Mouse (Mus musculus) spleen, adult 2 months (tissue): ENCODE data around the gene Ptcra. TPM values are rescaled to one million over a fixed set of nuclear protein-coding genes. Genes with fewer than 3 reads are reported as not detected.
"Not testable (repeated sequence)": the region's sequence is repeated elsewhere in the genome, so short reads cannot be mapped to it uniquely, and the experiment has no call there.

Source experiments
- DNase-seq, 2 experiments: peaks; one replicate each; pipeline versions ENCODE4 v3.0.0 to v3.0.0-alpha.2; 2012 to 2021; ENCODE audit warnings: low spot score in 2 of 2, low read depth in 1 of 2
- H3K27ac ChIP-seq: fragments of 200-500 bp; 2 replicates; pipeline ENCODE4 v1.5.1; 2012; ENCODE audit warnings: low read length, inconsistent platforms; ENCODE audit not compliant: insufficient read depth
- H3K27me3 ChIP-seq: fragments of 200-500 bp; 2 replicates; pipeline ENCODE4 v1.6.1; 2012; ENCODE audit warnings: mild to moderate bottlenecking, moderate library complexity, low read length, inconsistent platforms; ENCODE audit not compliant: control insufficient read depth, insufficient read depth
- H3K36me3 ChIP-seq: fragments of 200-500 bp; 2 replicates; pipeline ENCODE4 v1.6.1; 2012; ENCODE audit warnings: mild to moderate bottlenecking, low read length, inconsistent platforms; ENCODE audit not compliant: control insufficient read depth, insufficient read depth
- H3K4me1 ChIP-seq: fragments of 200-500 bp; 2 replicates; pipeline ENCODE4 v1.6.1; 2011; ENCODE audit warnings: inconsistent platforms; ENCODE audit not compliant: control insufficient read depth, insufficient read depth, insufficient read length
- H3K4me3 ChIP-seq: fragments of 200-500 bp; 2 replicates; pipeline ENCODE4 v1.5.1; 2011; ENCODE audit warnings: mild to moderate bottlenecking, inconsistent platforms; ENCODE audit not compliant: insufficient read depth, insufficient read length; ENCODE audit errors: extremely low read depth
- CTCF ChIP-seq: fragments of 200-500 bp; IDR thresholded peaks from 2 replicates; pipeline ENCODE4 v1.5.1; 2011; ENCODE audit warnings: mild to moderate bottlenecking, inconsistent platforms; ENCODE audit not compliant: insufficient read depth, insufficient read length, insufficient replicate concordance; ENCODE audit errors: extremely low read depth
- POLR2A ChIP-seq: fragments of 200-500 bp; IDR thresholded peaks from 2 replicates; pipeline ENCODE4 v1.6.1; 2011; ENCODE audit warnings: low read depth, low read length, inconsistent platforms
- WGBS: fragments of 180-500 bp; shearing (Covaris S2); methylation state at CpG from one replicate; pipeline ENCODE4 v1.1.7; 2018; 5-methylcytosine and 5-hydroxymethylcytosine counted together
- polyA plus RNA-seq: library from polyadenylated mRNA; depleted of rRNA; stranded (reverse); fragments of >200 nt; gene quantifications from 2 replicates; pipeline ENCODE4 v1.2.3, GENCODE M21; 2012

The Ptcra gene
- polyA plus RNA-seq, 1 experiment = 0.08 TPM

- no peaks in the 10 kb centered on the region; the same call in 1 of the 2 replicates for H3K4me1 ChIP-seq
- no peaks in the 10 kb centered on the region for H3K27me3 ChIP-seq
- WGBS = 88% methylated on average over 8 of the region's 8 CpGs
- DNase-seq = no peak
- H3K36me3 ChIP-seq = peaks cover 25% of the 10 kb centered on the region
- no peak overlapping the region for H3K4me3 ChIP-seq
- no peak for TF ChIP-seq CTCF
- no peak for TF ChIP-seq POLR2A
- H3K27ac ChIP-seq = no peak overlapping the region
Measured at GRCm38 (mm10) chr17:46797386-46797785, 33.9 kb upstream of the Ptcra start.

DNA sequence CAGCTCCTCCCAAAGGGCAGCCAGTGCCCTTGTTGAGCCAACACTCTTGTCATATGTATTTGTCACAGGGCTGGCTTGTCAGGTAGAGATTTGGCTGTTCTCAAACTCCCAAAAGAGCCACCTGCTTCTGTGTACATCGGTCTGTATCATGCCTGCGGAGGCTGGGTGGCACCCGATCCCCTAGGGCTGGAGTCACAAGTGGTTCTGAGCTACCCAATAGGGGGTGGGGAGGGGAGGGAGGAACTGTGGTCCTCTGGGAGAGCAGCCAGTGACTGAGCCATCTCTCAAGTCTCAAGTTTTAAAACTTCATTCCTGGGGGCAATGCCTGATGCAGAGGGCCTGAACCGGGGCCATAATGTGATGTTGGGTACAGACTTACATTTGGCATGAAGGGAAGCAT, 33.2 kb upstream of the Ptcra start:
- no peak for TF ChIP-seq CTCF
- no peak for TF ChIP-seq POLR2A
- Histone ChIP-seq H3K4me3 (no peak overlapping the region), H3K36me3 (peaks cover 20% of the 10 kb centered on the region), H3K27me3 (no peaks in the 10 kb centered on the region), H3K27ac (no peak overlapping the region), H3K4me1 (no peaks in the 10 kb centered on the region; the same call in 1 of the 2 replicates)
- no peak for DNase-seq
- 95% methylated on average over 4 of the region's 4 CpGs for WGBS

DNA sequence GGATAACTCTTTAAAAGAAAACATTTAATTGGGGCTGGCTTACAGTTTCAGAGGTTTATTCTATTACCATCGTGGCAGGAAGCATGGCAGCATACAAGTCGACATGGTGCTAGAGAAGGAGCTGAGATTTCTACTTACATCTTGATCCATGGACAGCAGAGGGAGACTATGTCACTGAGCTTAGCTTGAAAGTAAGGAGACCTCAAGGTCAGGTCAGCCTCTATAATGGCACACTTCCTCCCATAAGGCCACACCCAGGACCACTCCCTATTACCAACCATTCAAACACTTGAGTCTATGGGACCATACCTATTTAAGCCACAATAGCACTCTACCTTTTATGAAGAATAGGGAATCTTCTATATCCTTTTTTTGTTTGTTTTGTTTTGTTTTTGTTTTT, 29.5 kb upstream of the Ptcra start:
- no peak overlapping the region for H3K4me3 ChIP-seq
- H3K27ac ChIP-seq = no peak overlapping the region
- H3K27me3 ChIP-seq = no peaks in the 10 kb centered on the region
- TF ChIP-seq CTCF = no peak
- TF ChIP-seq POLR2A = no peak
- H3K4me1 ChIP-seq = no peaks in the 10 kb centered on the region
- DNase-seq = no peak
- H3K36me3 ChIP-seq = no peaks in the 10 kb centered on the region
- 63% methylated on average over 2 of the region's 2 CpGs for WGBS

DNA sequence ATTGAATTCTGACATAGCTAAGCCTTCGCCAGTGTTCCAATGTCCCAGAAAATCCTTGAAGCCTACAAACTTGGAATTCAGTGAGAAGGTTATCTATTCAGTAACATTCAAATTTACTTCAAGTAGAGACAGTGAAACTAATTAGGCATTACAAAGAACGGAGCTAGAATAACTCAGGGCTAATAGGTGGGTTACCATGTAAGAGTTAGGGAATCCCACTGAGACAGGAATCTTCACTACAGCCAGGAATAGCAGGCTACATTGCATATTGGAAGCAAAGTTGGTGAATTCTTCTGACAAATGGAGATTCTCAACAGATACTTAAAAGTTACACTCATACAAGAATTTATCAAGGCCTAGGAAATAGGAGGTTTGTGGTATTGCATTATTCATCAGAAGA, 24.5 kb upstream of the Ptcra start:
- not testable (repeated sequence) for H3K4me1 ChIP-seq, H3K27me3 ChIP-seq, DNase-seq, H3K27ac ChIP-seq, H3K4me3 ChIP-seq, H3K36me3 ChIP-seq
- WGBS = 90% methylated on average over 2 of the region's 2 CpGs

GRCm38 (mm10) chr17:46786952-46787351, 23.4 kb upstream of the Ptcra start:
- Histone ChIP-seq H3K36me3 (no peaks in the 10 kb centered on the region), H3K4me1 (no peaks in the 10 kb centered on the region), H3K27me3 (no peaks in the 10 kb centered on the region), H3K27ac (no peak overlapping the region), H3K4me3 (no peak overlapping the region)
- DNase-seq = no peak
- WGBS = 81% methylated on average over 5 of the region's 5 CpGs
- TF ChIP-seq CTCF (no peak), POLR2A (no peak)

- no peaks in the 10 kb centered on the region; the same call in 1 of the 2 replicates for H3K4me1 ChIP-seq
- 0 out of 2 replicates have a peak overlapping the region, but pooled peaks have one; percentile 6 for H3K27ac ChIP-seq
- WGBS = 75% methylated on average over 2 of the region's 2 CpGs
- no peaks in the 10 kb centered on the region for H3K27me3 ChIP-seq
- TF ChIP-seq CTCF (no peak), POLR2A (no peak)
- H3K36me3 ChIP-seq = peaks cover 17% of the 10 kb centered on the region
- no peak overlapping the region for H3K4me3 ChIP-seq
- no peak for DNase-seq
Measured at GRCm38 (mm10) chr17:46783222-46783565, 19.7 kb upstream of the Ptcra start.

- peak; percentile 93 for TF ChIP-seq POLR2A
- peak; percentile 32; the same call in 1 of the 2 replicates for TF ChIP-seq CTCF
- Histone ChIP-seq H3K27me3 (no peaks in the 10 kb centered on the region), H3K27ac (peak within 1 kb of the TSS; percentile 74), H3K4me3 (peak within 1 kb of the TSS; percentile 74), H3K36me3 (peaks cover 21% of the 10 kb centered on the region), H3K4me1 (no peaks in the 10 kb centered on the region; the same call in 1 of the 2 replicates)
- 1% methylated on average over 44 of the region's 44 CpGs for WGBS
- DNase-seq = peak; percentile 86 to 88
Measured at GRCm38 (mm10) chr17:46782341-46783221, 19.1 kb upstream of the Ptcra start, which contains the start of gene Rpl7l1. TSS of gene Rpl7l1 (minus strand) at chr17:46782672.
